Mouse (Mus musculus): ENCODE data around the gene E030018B13Rik.

DNA sequence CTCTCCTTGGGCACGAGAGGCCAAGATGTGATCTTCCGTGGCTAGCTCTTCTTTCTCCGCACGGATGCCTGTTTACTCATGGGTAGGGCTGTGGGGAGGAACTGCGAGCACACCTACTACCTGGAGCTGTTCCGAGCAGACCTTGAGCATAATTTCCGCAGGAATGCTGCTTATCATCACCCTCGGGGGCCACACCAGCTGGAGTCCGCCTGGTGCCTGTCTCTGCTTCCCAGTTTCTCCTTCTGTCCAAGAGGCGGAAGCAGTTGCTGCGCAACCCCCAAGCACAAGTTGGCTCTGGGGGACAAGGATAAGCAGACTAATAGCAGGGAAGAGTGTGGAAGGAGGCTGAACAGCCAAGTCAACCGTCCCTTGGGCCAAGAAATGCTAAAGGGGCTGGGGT is 42.8 kb upstream of the E030018B13Rik start:
- TF ChIP-seq POLR2A (IDR thresholded peaks at IDR 0.05; ENCODE audit: low read depth, low read length): no peak
- TF ChIP-seq CTCF (IDR thresholded peaks at IDR 0.05; ENCODE audit: extremely low read depth, insufficient read length, insufficient replicate concordance, low read depth, low read length): no peak
